In the genomic region with DNA sequence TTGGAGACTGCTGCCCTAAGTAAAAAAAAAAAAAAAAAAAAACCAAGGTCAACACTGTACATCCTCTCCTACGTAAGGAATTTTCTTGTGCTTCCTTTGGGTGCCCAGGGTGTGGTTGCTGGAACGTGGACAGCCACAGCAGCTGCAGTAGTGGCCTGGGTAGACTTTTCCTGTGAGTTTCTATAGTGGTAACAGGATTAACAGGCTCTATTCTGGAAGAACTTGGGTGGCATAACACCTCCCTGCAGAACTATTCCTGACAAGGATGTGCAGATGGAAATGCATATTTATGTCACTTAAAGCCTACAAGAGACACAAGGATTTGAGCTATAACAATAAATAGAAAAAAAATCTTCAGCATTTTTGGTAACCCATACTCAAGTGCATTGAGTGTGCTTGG, we compare ENCODE assay signal across 24 mouse cellular contexts.
DNase-seq lines count a peak whose midpoint lies in the region; ATAC-seq and TF ChIP-seq lines count a peak whose summit lies in the region.
"Had no signal": no experiment of that assay in that cellular context is flagged by ENCODE, and none has a peak within 500 bp of the region (broad histone marks: within the 10 kb centered on the region; RNA-seq: fewer than 3 reads in every experiment).

No protein-coding gene starts in this region.

- H3K36me3 ChIP-seq in hindbrain, embryonic 10.5 days, result no peaks in the 10 kb centered on the region
- no peaks in the 10 kb centered on the region for H3K36me3 ChIP-seq in heart, embryonic 12.5 days
- H3K36me3 ChIP-seq: hindbrain, embryonic 15.5 days; liver, embryonic 13.5 days; midbrain, embryonic 13.5 days had no signal

- peak overlapping the region; percentile 60; the same call in 1 of the 2 replicates for H3K27ac ChIP-seq in left cerebral cortex, adult 2 months
- H3K27ac ChIP-seq in hindbrain, embryonic 10.5 days, result no peak overlapping the region
- H3K27ac ChIP-seq in heart, embryonic 12.5 days (ENCODE audit: poor library complexity, severe bottlenecking), result no peak overlapping the region
- H3K27ac ChIP-seq: gastrocnemius, adult 2 months; hindbrain, embryonic 15.5 days; kidney, postnatal 0 days; liver, embryonic 13.5 days; midbrain, embryonic 13.5 days had no signal

- no peaks in the 10 kb centered on the region for H3K4me1 ChIP-seq in hindbrain, embryonic 10.5 days (replicated peaks)
- no peaks in the 10 kb centered on the region for H3K4me1 ChIP-seq in heart, embryonic 12.5 days (replicated peaks)
- H3K4me1 ChIP-seq: hindbrain, embryonic 15.5 days; liver, embryonic 13.5 days; megakaryocyte, embryonic 14.5 days; midbrain, embryonic 13.5 days had no signal

- H3K4me2 ChIP-seq in heart, embryonic 12.5 days, result no peak overlapping the region
- H3K4me2 ChIP-seq: hindbrain, embryonic 15.5 days; liver, embryonic 13.5 days; midbrain, embryonic 13.5 days had no signal

- intact Hi-C loops in left cerebral cortex, adult 2 months (cut with DNase I), result loop anchor here (2.0 to 10.0 kb wide), 3 partner anchors 26 to 256 kb away; no protein-coding TSS in a partner anchor

- peak; percentile 76 for DNase-seq in right cerebral cortex, adult 18-20 months
- DNase-seq in right cerebral cortex, postnatal 4 days, result no peak
- DNase-seq in left cerebral cortex, adult 2 months (ENCODE audit: extremely low spot score in 1 of 2, low spot score in 2 of 2), result peak in 1 of 2 experiments; percentile 55
- peak; percentile 67 to 84 for DNase-seq in right cerebral cortex, postnatal 10 days (ENCODE audit: low spot score in 2 of 2)
- no peak for DNase-seq in ovary, adult 18-20 months (ENCODE audit: low spot score)
- DNase-seq in hindbrain, embryonic 10.5 days (ENCODE audit: low spot score), result no peak
- DNase-seq: adrenal gland, adult 8-10 months; cerebellum, adult 8-10 months; cerebellum, postnatal 36 days; gastrocnemius, adult 2 months; heart, postnatal 4 days; kidney, adult 2 months; liver, embryonic 13.5 days; lung, adult 2 months; lung, postnatal 36 days; spleen, adult 18-20 months; thymus, postnatal 14 days had no signal

- no peak for TF ChIP-seq CTCF in left cerebral cortex, adult 2 months (IDR thresholded peaks at IDR 0.05)

- WGBS in hindbrain, embryonic 10.5 days, result 79% methylated on average over 2 of the region's 2 CpGs
- WGBS in heart, embryonic 12.5 days, result 54% methylated on average over 2 of the region's 2 CpGs

- H3K9me3 ChIP-seq in hindbrain, embryonic 10.5 days, result peaks cover 14% of the 10 kb centered on the region; the same call in 1 of the 2 replicates
- peaks cover 9% of the 10 kb centered on the region; the same call in 1 of the 2 replicates for H3K9me3 ChIP-seq in heart, embryonic 12.5 days (replicated peaks)

- H3K4me3 ChIP-seq in left cerebral cortex, adult 2 months, result no peak overlapping the region
- no peak overlapping the region for H3K4me3 ChIP-seq in hindbrain, embryonic 10.5 days
- no peak overlapping the region for H3K4me3 ChIP-seq in heart, embryonic 12.5 days
- H3K4me3 ChIP-seq: gastrocnemius, adult 2 months; hindbrain, embryonic 15.5 days; liver, embryonic 13.5 days; megakaryocyte, embryonic 14.5 days; midbrain, embryonic 13.5 days had no signal

- no peaks in the 10 kb centered on the region for H3K27me3 ChIP-seq in hindbrain, embryonic 10.5 days (ENCODE audit: insufficient read depth, poor library complexity, severe bottlenecking)
- no peaks in the 10 kb centered on the region for H3K27me3 ChIP-seq in heart, embryonic 12.5 days (replicated peaks)
- H3K27me3 ChIP-seq: hindbrain, embryonic 15.5 days; liver, embryonic 13.5 days; megakaryocyte, embryonic 14.5 days; midbrain, embryonic 13.5 days had no signal

- ATAC-seq in heart, embryonic 12.5 days (ENCODE audit: insufficient number of reproducible peaks, low FRiP score), result no peak
- ATAC-seq: activated CD4-positive, CD25-positive, alpha-beta regulatory T cell, adult 4 months; forebrain, embryonic 14.5 days; midbrain, embryonic 13.5 days had no signal

- H3K9ac ChIP-seq in heart, embryonic 12.5 days, result no peak overlapping the region
- H3K9ac ChIP-seq: hindbrain, embryonic 15.5 days; liver, embryonic 13.5 days; midbrain, embryonic 13.5 days had no signal

Comparison
In these comparisons a context has a peak if more than half of its experiments do, and no peak if none do; other contexts are left out.
1. DNase-seq: peak in right cerebral cortex, adult 18-20 months (single experiment) and right cerebral cortex, postnatal 10 days (2 of 2); none in right cerebral cortex, postnatal 4 days (single experiment), ovary, adult 18-20 months (single experiment) and hindbrain, embryonic 10.5 days (single experiment).